Comparison of ENCODE assay signal across 14 mouse cellular contexts in genomic region chr4:52365866-52366265, GRCm38 (mm10).
"Had no signal": no experiment of that assay in that cellular context is flagged by ENCODE, and none has a peak within 500 bp of the region (broad histone marks: within the 10 kb centered on the region; RNA-seq: fewer than 3 reads in every experiment).

No protein-coding gene starts in this region.

- DNase-seq: gastrocnemius, adult 2 months; gastrocnemius, postnatal 10 days; gastrocnemius, postnatal 25 days; heart, adult 11 months; heart, adult 2 months; heart, postnatal 14 days; heart, postnatal 4 days; kidney, adult 18-20 months; kidney, adult 8-10 months; kidney, postnatal 10 days; kidney, postnatal 36 days; layer of hippocampus, postnatal 36 days; liver; liver, embryonic 13.5 days had no signal
